16 mouse cellular contexts compared by ENCODE assay signal in genomic region chr14:120560416-120560815, GRCm38 (mm10).
"Had no signal": no experiment of that assay in that cellular context is flagged by ENCODE, and none has a peak within 500 bp of the region (broad histone marks: within the 10 kb centered on the region; RNA-seq: fewer than 3 reads in every experiment).

No protein-coding gene starts in this region.

- ATAC-seq: liver, postnatal 0 days; lung, postnatal 0 days; midbrain, embryonic 13.5 days; midbrain, embryonic 15.5 days had no signal

- DNase-seq: liver, postnatal 0 days; lung, adult 2 months; lung, postnatal 14 days; right cerebral cortex, postnatal 14 days; thymus, adult 18-20 months; thymus, postnatal 14 days; thymus, postnatal 36 days had no signal

- H3K4me3 ChIP-seq: lung, embryonic 15.5 days; megakaryocyte, embryonic 14.5 days; midbrain, embryonic 13.5 days; midbrain, embryonic 15.5 days; neural tube, embryonic 12.5 days; stomach, embryonic 15.5 days had no signal

- H3K27ac ChIP-seq: lung, embryonic 15.5 days; macrophage; midbrain, embryonic 13.5 days; midbrain, embryonic 15.5 days; neural tube, embryonic 12.5 days; stomach, embryonic 15.5 days; stomach, postnatal 0 days had no signal
